Mouse (Mus musculus): ENCODE data around the gene Apba2. TPM values are rescaled to one million over a fixed set of nuclear protein-coding genes. Genes with fewer than 3 reads are reported as not detected.

Apba2 gene
- polyA plus RNA-seq (2017; shearing (Covaris generic)): not detected

GRCm38 (mm10) chr7:64501536-64502270 is at the start of gene Apba2:
TSS of gene Apba2 (plus strand) at chr7:64501706.
- no peak for ATAC-seq

- no peak for ATAC-seq
These were observed 49.6 kb upstream of the Apba2 start for GRCm38 (mm10) chr7:64451861-64452382.

GRCm38 (mm10) chr7:64452471-64453222 is 48.9 kb upstream of the Apba2 start:
- ATAC-seq: no peak

GRCm38 (mm10) chr7:64456176-64456575 is 45.3 kb upstream of the Apba2 start:
- no peak for ATAC-seq

GRCm38 (mm10) chr7:64456676-64457075 is 44.8 kb upstream of the Apba2 start:
- no peak for ATAC-seq

GRCm38 (mm10) chr7:64457811-64458210 is 43.7 kb upstream of the Apba2 start:
- no peak for ATAC-seq

- ATAC-seq: no peak
These were observed 4.1 kb upstream of the Apba2 start for GRCm38 (mm10) chr7:64497438-64497837.

- no peak for ATAC-seq
These were observed 1.0 kb downstream of the Apba2 start for GRCm38 (mm10) chr7:64502271-64503180.

- no peak for ATAC-seq
These were observed 2.1 kb downstream of the Apba2 start for GRCm38 (mm10) chr7:64503641-64504040.

- ATAC-seq: no peak
These were observed 3.3 kb downstream of the Apba2 start for GRCm38 (mm10) chr7:64504691-64505231.

- no peak for ATAC-seq
These were observed 4.1 kb downstream of the Apba2 start for GRCm38 (mm10) chr7:64505571-64505970.

- ATAC-seq: no peak
These were observed 7.3 kb downstream of the Apba2 start for GRCm38 (mm10) chr7:64508826-64509225.

GRCm38 (mm10) chr7:64509911-64510310 is 8.4 kb downstream of the Apba2 start:
- no peak for ATAC-seq

GRCm38 (mm10) chr7:64510526-64511210 is 9.2 kb downstream of the Apba2 start:
- ATAC-seq: no peak

- no peak for ATAC-seq
These were observed 12.1 kb downstream of the Apba2 start for GRCm38 (mm10) chr7:64513621-64514020.

GRCm38 (mm10) chr7:64515280-64515679 is 13.8 kb downstream of the Apba2 start:
- no peak for ATAC-seq

GRCm38 (mm10) chr7:64515891-64516290 is 14.4 kb downstream of the Apba2 start:
- no peak for ATAC-seq

- no peak for ATAC-seq
These were observed 17.6 kb downstream of the Apba2 start for GRCm38 (mm10) chr7:64519091-64519490.

GRCm38 (mm10) chr7:64519521-64519920 is 18.0 kb downstream of the Apba2 start:
- no peak for ATAC-seq

- no peak for ATAC-seq
These were observed 20.3 kb downstream of the Apba2 start for GRCm38 (mm10) chr7:64521695-64522408.

GRCm38 (mm10) chr7:64522409-64522730 is 20.9 kb downstream of the Apba2 start:
- no peak for ATAC-seq

All from activated CD4-positive, CD25-positive, alpha-beta regulatory T cell, adult 4 months (primary cell).